ENCODE assay signal across 8 mouse cellular contexts in the genomic region with DNA sequence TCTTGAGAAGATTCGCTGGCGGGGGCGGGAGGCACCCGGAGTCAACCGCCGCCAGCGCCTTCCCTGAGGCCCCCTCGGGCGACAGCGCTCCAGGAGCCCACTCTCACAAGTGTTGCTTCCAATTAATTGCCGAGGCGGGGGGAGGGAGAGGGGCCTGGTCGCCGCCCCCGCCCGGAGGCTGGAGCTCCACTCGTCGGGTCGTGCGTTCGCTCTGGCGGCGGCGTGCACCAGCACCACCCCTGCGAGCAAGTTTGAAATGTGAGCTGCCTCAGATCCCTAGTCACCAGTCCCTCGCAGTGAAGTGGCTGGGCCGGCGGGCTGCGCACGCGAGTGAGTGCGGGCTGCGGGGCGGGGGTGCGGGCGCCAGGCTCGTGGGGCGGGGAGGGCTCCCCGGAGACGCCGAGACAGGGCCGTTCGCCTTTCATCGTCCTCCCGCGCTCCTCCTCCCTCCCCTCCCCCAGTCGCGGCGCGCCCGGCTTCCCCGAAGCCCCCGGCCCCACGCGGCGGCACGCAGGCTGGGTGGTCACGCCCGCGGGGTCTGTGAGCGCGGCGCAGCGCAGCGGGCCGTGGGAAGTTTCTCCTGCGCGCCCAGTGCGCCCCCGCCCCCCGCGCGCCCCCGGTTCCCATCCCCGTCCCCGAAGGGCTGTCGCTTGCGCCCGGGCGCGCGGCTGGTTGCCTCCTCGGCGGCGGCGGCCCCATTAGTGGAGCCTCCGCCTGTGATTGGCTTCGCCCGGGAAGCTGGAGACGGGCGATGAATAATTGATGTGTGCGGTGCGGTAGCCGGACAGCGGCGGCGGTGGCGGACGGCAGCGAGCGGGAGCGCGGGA.
DNase-seq lines count a peak whose midpoint lies in the region; ATAC-seq lines count a peak whose summit lies in the region.

No protein-coding gene starts in this region.

- peaks cover 89% of the 10 kb centered on the region for H3K4me1 ChIP-seq in forebrain, embryonic 12.5 days
- peaks cover 82% of the 10 kb centered on the region for H3K4me1 ChIP-seq in hindbrain, embryonic 15.5 days (replicated peaks)
- H3K4me1 ChIP-seq in liver, embryonic 11.5 days (replicated peaks; ENCODE audit: control insufficient read depth, insufficient read depth, low read length): peaks cover 66% of the 10 kb centered on the region
- H3K4me1 ChIP-seq in neural tube, embryonic 11.5 days (ENCODE audit: control insufficient read depth, insufficient read depth, low read length): peaks cover 76% of the 10 kb centered on the region

- peak overlapping the region; percentile 97 for H3K27ac ChIP-seq in forebrain, embryonic 12.5 days
- H3K27ac ChIP-seq in hindbrain, embryonic 15.5 days (replicated peaks): peak overlapping the region; percentile 98
- peak overlapping the region; percentile 89 for H3K27ac ChIP-seq in liver, embryonic 11.5 days (ENCODE audit: low read depth, low read length)
- peak overlapping the region; percentile 99 for H3K27ac ChIP-seq in neural tube, embryonic 11.5 days (ENCODE audit: low read depth, low read length)

- no peaks in the 10 kb centered on the region for H3K27me3 ChIP-seq in forebrain, embryonic 12.5 days
- no peaks in the 10 kb centered on the region for H3K27me3 ChIP-seq in hindbrain, embryonic 15.5 days
- H3K27me3 ChIP-seq in liver, embryonic 11.5 days (replicated peaks; ENCODE audit: control insufficient read depth, insufficient read depth, low read length): no peaks in the 10 kb centered on the region
- no peaks in the 10 kb centered on the region for H3K27me3 ChIP-seq in neural tube, embryonic 11.5 days (ENCODE audit: control insufficient read depth, insufficient read depth, low read length)

- H3K4me2 ChIP-seq in forebrain, embryonic 12.5 days: peak overlapping the region; percentile 98
- peak overlapping the region; percentile 96 for H3K4me2 ChIP-seq in hindbrain, embryonic 15.5 days
- H3K4me2 ChIP-seq in liver, embryonic 11.5 days: peak overlapping the region; percentile 99
- H3K4me2 ChIP-seq in neural tube, embryonic 11.5 days (ENCODE audit: low read depth): peak overlapping the region; percentile 94

- H3K36me3 ChIP-seq in forebrain, embryonic 12.5 days (replicated peaks): no peaks in the 10 kb centered on the region; the same call in 1 of the 2 replicates
- H3K36me3 ChIP-seq in hindbrain, embryonic 15.5 days: no peaks in the 10 kb centered on the region
- H3K36me3 ChIP-seq in liver, embryonic 11.5 days (ENCODE audit: control insufficient read depth, insufficient read depth, low read length): no peaks in the 10 kb centered on the region
- 0 out of 2 replicates have a peak, but pooled peaks cover 2% of the 10 kb centered on the region for H3K36me3 ChIP-seq in neural tube, embryonic 11.5 days (ENCODE audit: control insufficient read depth, insufficient read depth, low read length)

- peak; percentile 80 for ATAC-seq in forebrain, embryonic 12.5 days (ENCODE audit: low FRiP score)
- peak; percentile 76 for ATAC-seq in hindbrain, embryonic 15.5 days (ENCODE audit: low FRiP score, low read depth)
- peak; percentile 34 for ATAC-seq in liver, embryonic 11.5 days (replicated peaks; ENCODE audit: low FRiP score)
- ATAC-seq in neural tube, embryonic 11.5 days (ENCODE audit: insufficient read depth, low FRiP score, low TSS enrichment): peak; percentile 62

- 1% methylated on average over 99 of the region's 103 CpGs for WGBS in forebrain, embryonic 12.5 days
- under 1% methylated on average over 48 of the region's 103 CpGs for WGBS in hindbrain, embryonic 15.5 days
- WGBS in liver, embryonic 11.5 days: under 1% methylated on average over 83 of the region's 103 CpGs
- under 1% methylated on average over 75 of the region's 103 CpGs for whole genome bisulfite sequencing in neural tube, embryonic 11.5 days

- peak overlapping the region; percentile 95 for H3K9ac ChIP-seq in forebrain, embryonic 12.5 days
- H3K9ac ChIP-seq in hindbrain, embryonic 15.5 days: peak overlapping the region; percentile 93
- peak overlapping the region; percentile 68 for H3K9ac ChIP-seq in liver, embryonic 11.5 days (ENCODE audit: low read depth, low read length)
- peak overlapping the region; percentile 99 for H3K9ac ChIP-seq in neural tube, embryonic 11.5 days (ENCODE audit: low read length)

- DNase-seq in heart, adult 18-20 months: peak; percentile 55 to 61
- no peak for DNase-seq in heart, adult 8-10 months (ENCODE audit: low spot score)
- DNase-seq in R1 (ENCODE audit: low read depth, low spot score): peak; percentile 70
- DNase-seq in liver, embryonic 11.5 days (ENCODE audit: low spot score): peak; percentile 80
- peak; percentile 85 for DNase-seq in neural tube, embryonic 11.5 days (ENCODE audit: low spot score)
- DNase-seq in thymus, postnatal 25 days: peak; percentile 57

- H3K9me3 ChIP-seq in forebrain, embryonic 12.5 days: no peaks in the 10 kb centered on the region
- no peaks in the 10 kb centered on the region for H3K9me3 ChIP-seq in hindbrain, embryonic 15.5 days
- no peaks in the 10 kb centered on the region for H3K9me3 ChIP-seq in liver, embryonic 11.5 days (ENCODE audit: control insufficient read depth, low read length)
- H3K9me3 ChIP-seq in neural tube, embryonic 11.5 days (ENCODE audit: control insufficient read depth, low read length): no peaks in the 10 kb centered on the region

- H3K4me3 ChIP-seq in forebrain, embryonic 12.5 days (replicated peaks): peak overlapping the region; percentile 83
- H3K4me3 ChIP-seq in hindbrain, embryonic 15.5 days: peak overlapping the region; percentile 70
- peak overlapping the region; percentile 78 for H3K4me3 ChIP-seq in liver, embryonic 11.5 days (ENCODE audit: low read depth, low read length)
- H3K4me3 ChIP-seq in neural tube, embryonic 11.5 days (ENCODE audit: low read depth, low read length): peak overlapping the region; percentile 82
